Mouse (Mus musculus) intestine, postnatal 0 days (tissue): Measurements from ENCODE around the gene Zar1l. TPM values are rescaled to one million over a fixed set of nuclear protein-coding genes. Genes with fewer than 3 reads are reported as not detected.

Source experiments
- ATAC-seq: fragments of 200-750 bp; cut with Nextera tagmentation; 2 replicates; pipeline ENCODE4 v1.8.0; 2017; ENCODE audit warnings: mild to moderate bottlenecking, moderate TSS enrichment, moderate library complexity
- H3K27ac ChIP-seq: fragments of 300-500 bp; sonication (generic); 2 replicates; pipeline ENCODE4 v1.5.1; 2014; ENCODE audit warnings: mild to moderate bottlenecking, low read depth, low read length, moderate library complexity
- H3K27me3 ChIP-seq: fragments of 300-500 bp; sonication (generic); replicated peaks from 2 replicates; pipeline ENCODE4 v1.6.1; 2014; ENCODE audit warnings: low read length, mixed read lengths; ENCODE audit not compliant: control insufficient read depth, insufficient read depth
- H3K36me3 ChIP-seq: fragments of 300-500 bp; sonication (generic); 2 replicates; pipeline ENCODE4 v1.6.1; 2014; ENCODE audit warnings: mild to moderate bottlenecking, moderate library complexity; ENCODE audit not compliant: control insufficient read depth, insufficient read depth
- H3K4me1 ChIP-seq: fragments of 300-500 bp; sonication (generic); replicated peaks from 2 replicates; pipeline ENCODE4 v1.6.1; 2014; ENCODE audit warnings: antibody characterized with exemption, low read length, mixed read lengths; ENCODE audit not compliant: control insufficient read depth, insufficient read depth
- H3K4me2 ChIP-seq: fragments of 300-500 bp; sonication (generic); replicated peaks from 2 replicates; pipeline ENCODE4 v1.6.1; 2014; ENCODE audit warnings: low read depth, mild to moderate bottlenecking, moderate library complexity
- H3K4me3 ChIP-seq: fragments of 300-500 bp; sonication (generic); 2 replicates; pipeline ENCODE4 v1.5.1; 2014; ENCODE audit warnings: low read depth, low read length
- H3K9ac ChIP-seq: fragments of 300-500 bp; sonication (generic); 2 replicates; pipeline ENCODE4 v1.6.1; 2014; ENCODE audit warnings: mild to moderate bottlenecking, low read depth, low read length
- H3K9me3 ChIP-seq: fragments of 300-500 bp; sonication (generic); 2 replicates; pipeline ENCODE4 v1.6.1; 2016; ENCODE audit warnings: mixed run types; ENCODE audit not compliant: control insufficient read depth
- CTCF ChIP-seq: sonication (generic); IDR thresholded peaks from 2 replicates; pipeline ENCODE4 v1.5.1; 2016; ENCODE audit warnings: low read depth, mild to moderate bottlenecking, control low read depth, antibody characterized with exemption, moderate library complexity
- WGBS: fragments of 180-500 bp; shearing (Covaris S2); extraction: QIAGEN DNeasy Blood & Tissue Kit; methylation state at CpG from one replicate; pipeline ENCODE4 v1.1.7; 2014; 5-methylcytosine and 5-hydroxymethylcytosine counted together
- polyA plus RNA-seq: library from polyadenylated mRNA; unstranded; fragments of >200 nt; fragmentation: Nextera tagmentation; extraction: Ambion mirVana; gene quantifications from 2 replicates; pipeline ENCODE4 v1.2.1, GENCODE M21; 2015

Gene Zar1l
- polyA plus RNA-seq, 1 experiment from 2014 or later = not detected

- Histone ChIP-seq H3K9ac (no peak overlapping the region), H3K36me3 (no peaks in the 10 kb centered on the region), H3K4me3 (no peak overlapping the region), H3K9me3 (no peaks in the 10 kb centered on the region), H3K4me1 (no peaks in the 10 kb centered on the region), H3K27ac (no peak overlapping the region), H3K27me3 (no peaks in the 10 kb centered on the region), H3K4me2 (no peak overlapping the region)
- 49% methylated on average over 6 of the region's 6 CpGs for WGBS
- no peak for ATAC-seq
- TF ChIP-seq CTCF = no peak
Observed at GRCm38 (mm10) chr5:150465218-150465617, 52.7 kb downstream of the Zar1l start.

- WGBS = 56% methylated on average over 3 of the region's 3 CpGs
- Histone ChIP-seq H3K4me2 (no peak overlapping the region), H3K4me3 (no peak overlapping the region), H3K9ac (no peak overlapping the region), H3K36me3 (no peaks in the 10 kb centered on the region), H3K9me3 (no peaks in the 10 kb centered on the region), H3K27me3 (no peaks in the 10 kb centered on the region), H3K4me1 (no peaks in the 10 kb centered on the region), H3K27ac (no peak overlapping the region)
- ATAC-seq = no peak
- TF ChIP-seq CTCF = no peak
Observed at GRCm38 (mm10) chr5:150464721-150465120, 53.2 kb downstream of the Zar1l start.

- peak; percentile 30 for TF ChIP-seq CTCF
- Histone ChIP-seq H3K27me3 (no peaks in the 10 kb centered on the region), H3K36me3 (no peaks in the 10 kb centered on the region; the same call in 1 of the 2 replicates), H3K9me3 (no peaks in the 10 kb centered on the region), H3K9ac (no peak overlapping the region), H3K27ac (no peak overlapping the region), H3K4me1 (no peaks in the 10 kb centered on the region), H3K4me3 (no peak overlapping the region), H3K4me2 (no peak overlapping the region)
- 81% methylated on average over 4 of the region's 4 CpGs for WGBS
- no peak for ATAC-seq
Observed at GRCm38 (mm10) chr5:150459801-150460200, 58.2 kb downstream of the Zar1l start.

DNA sequence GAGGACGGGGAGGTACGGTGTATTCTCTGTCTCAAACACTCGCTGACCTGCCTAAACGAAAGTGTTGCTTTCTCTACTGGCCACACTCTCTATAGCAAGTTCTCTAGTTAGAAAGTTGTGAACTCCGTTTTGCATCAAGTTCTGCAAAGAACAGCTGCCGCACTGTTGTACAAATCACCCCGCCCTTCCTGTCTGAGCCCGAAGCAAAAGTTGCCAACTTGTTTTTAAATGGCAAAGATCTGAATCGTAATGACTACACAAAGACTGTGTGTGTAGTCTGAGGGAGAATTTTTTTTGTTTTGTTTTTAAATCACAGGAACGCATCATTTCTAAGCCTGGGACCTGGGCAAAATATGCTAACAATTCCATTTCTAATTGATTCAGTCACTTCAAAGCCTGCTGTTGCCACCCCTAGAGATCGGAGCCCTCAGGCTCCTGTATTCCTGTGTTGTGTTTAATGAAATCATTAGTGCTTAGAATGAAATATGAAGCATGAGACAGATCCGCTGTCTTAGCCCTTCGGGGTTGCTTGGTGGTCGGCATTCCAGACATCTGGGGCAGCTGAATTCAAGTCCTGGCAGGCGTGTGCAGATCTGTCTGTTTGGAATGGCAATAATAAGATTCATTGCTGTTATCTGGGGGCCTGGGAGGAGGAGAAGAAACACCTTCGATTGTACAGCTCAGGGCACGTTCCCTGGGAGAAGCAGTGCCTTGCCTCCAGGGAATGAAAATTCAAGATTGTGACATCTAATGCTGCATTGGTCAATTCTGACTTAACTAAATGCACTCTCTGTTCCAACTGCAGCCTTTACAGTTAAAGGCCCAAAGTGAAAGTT, 59.8 kb downstream of the Zar1l start:
- Histone ChIP-seq H3K9ac (no peak overlapping the region), H3K4me3 (peak overlapping the region; percentile 9; the same call in 1 of the 2 replicates), H3K36me3 (no peaks in the 10 kb centered on the region; the same call in 1 of the 2 replicates), H3K9me3 (no peaks in the 10 kb centered on the region), H3K27me3 (no peaks in the 10 kb centered on the region), H3K4me1 (no peaks in the 10 kb centered on the region), H3K27ac (peak overlapping the region; percentile 51), H3K4me2 (peak overlapping the region; percentile 13; the same call in 1 of the 2 replicates)
- 53% methylated on average over 17 of the region's 17 CpGs for WGBS
- ATAC-seq = no peak
- TF ChIP-seq CTCF = no peak

DNA sequence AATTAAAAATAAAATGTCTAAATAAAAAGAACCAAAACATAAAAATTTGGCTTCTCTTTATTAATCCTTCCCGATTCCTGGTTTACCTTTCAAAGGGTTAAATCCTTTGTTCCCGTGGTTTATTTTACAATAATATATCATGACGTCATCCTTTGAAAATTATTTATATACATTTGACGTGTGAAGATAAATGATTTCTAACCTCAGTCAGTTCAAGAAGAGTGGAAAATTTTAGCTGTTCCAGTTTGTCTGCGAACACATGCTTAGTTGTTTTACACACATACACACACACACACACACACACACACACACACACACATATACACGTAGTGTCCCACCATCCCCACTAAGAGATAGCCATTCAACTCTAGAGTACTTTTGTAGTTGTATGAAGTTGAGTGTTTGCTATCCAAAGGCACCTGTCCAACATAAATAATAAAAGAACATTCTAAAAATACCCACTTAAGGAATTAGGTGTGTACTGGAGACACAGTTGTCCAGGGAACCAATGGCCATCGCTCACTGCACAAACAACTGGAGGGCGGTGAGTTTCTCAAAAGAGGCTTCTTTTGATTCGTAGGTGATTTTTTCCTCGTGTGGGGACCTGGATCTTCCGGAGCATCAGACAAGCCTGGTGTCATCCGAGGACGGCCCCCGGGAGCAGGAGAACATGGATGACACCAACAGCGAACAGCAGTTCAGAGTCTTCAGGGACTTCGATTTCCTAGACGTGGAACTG, 60.6 kb downstream of the Zar1l start:
- H3K27me3 ChIP-seq = no peaks in the 10 kb centered on the region
- H3K4me3 ChIP-seq = peak overlapping the region; percentile 9; the same call in 1 of the 2 replicates
- H3K9me3 ChIP-seq = no peaks in the 10 kb centered on the region
- WGBS = 71% methylated on average over 17 of the region's 17 CpGs
- H3K4me1 ChIP-seq = no peaks in the 10 kb centered on the region
- no peak overlapping the region for H3K9ac ChIP-seq
- peak overlapping the region; percentile 51 for H3K27ac ChIP-seq
- peak overlapping the region; percentile 13; the same call in 1 of the 2 replicates for H3K4me2 ChIP-seq
- no peak for TF ChIP-seq CTCF
- no peaks in the 10 kb centered on the region; the same call in 1 of the 2 replicates for H3K36me3 ChIP-seq
- ATAC-seq = no peak

Other genes starting within 250 kb of the Zar1l start
- gene Brca2, start 4.5 kb upstream of the Zar1l start, polyA plus RNA-seq = 6.6 and 6.7 TPM in 2 replicates
- gene N4bp2l1, start 79.0 kb upstream of the Zar1l start, polyA plus RNA-seq = 21.1 and 21.3 TPM in 2 replicates
- 38.3 and 43.2 TPM in 2 replicates for gene N4bp2l2, start 148.0 kb upstream of the Zar1l start, polyA plus RNA-seq
- gene Pds5b, start 155.6 kb upstream of the Zar1l start, polyA plus RNA-seq = 6.7 and 8.5 TPM in 2 replicates